Mouse (Mus musculus) liver, postnatal 0 days (tissue): ENCODE data around the gene Fam166b.

ENCODE experiments used
- CTCF ChIP-seq: sonication (generic); IDR thresholded peaks from 2 replicates; pipeline ENCODE4 v1.5.1; 2016; ENCODE audit warnings: antibody characterized with exemption, low read depth
- EP300 ChIP-seq: IDR thresholded peaks from 2 replicates; pipeline ENCODE4 v1.6.1; 2016; ENCODE audit warnings: antibody characterized with exemption, low read depth, mild to moderate bottlenecking

DNA sequence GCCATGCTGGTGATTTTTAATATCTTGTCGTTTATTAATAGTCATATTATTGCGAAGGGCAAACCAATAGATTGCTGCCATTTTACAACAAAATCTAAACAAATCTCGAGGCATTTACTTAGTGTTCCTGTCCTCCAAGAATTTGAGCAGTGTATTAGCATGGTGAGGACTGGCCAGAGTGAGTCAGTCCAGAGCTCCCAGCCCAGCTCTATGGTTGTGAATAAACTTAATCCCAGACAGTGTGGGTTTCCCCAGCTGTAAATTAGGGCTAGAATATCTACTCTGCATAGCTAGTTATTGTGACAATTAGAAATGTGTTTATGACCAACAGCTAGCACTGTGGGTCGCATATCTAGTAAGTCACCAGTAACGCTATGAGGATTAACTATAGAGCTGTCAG lies 32.6 kb downstream of the Fam166b start:
- TF ChIP-seq CTCF (no peak), EP300 (no peak)
